Mouse (Mus musculus): ENCODE measurements around the gene Tpcn2. TPM values are rescaled to one million over a fixed set of nuclear protein-coding genes. Genes with fewer than 3 reads are reported as not detected.

The Tpcn2 gene
- polyA plus RNA-seq, 2 experiments, result 0.39 to 3.3 TPM

- no peaks in the 10 kb centered on the region for H3K36me3 ChIP-seq (replicated peaks; ENCODE audit: control insufficient read depth, insufficient read depth, low read depth)
- H3K27me3 ChIP-seq (ENCODE audit: control insufficient read depth, insufficient read depth, low read length), result no peaks in the 10 kb centered on the region
- H3K4me1 ChIP-seq (replicated peaks; ENCODE audit: control insufficient read depth in 2 of 2, insufficient read depth in 2 of 2, low read length in 1 of 2), result no peaks in the 10 kb centered on the region
- WGBS (ENCODE audit: insufficient replicate concordance), result 28% methylated on average over 2 of the region's 2 CpGs
- H3K27ac ChIP-seq, result no peak overlapping the region
- DNase-seq (ENCODE audit: low read depth in 3 of 3, low spot score in 3 of 3), result no peak
- H3K4me2 ChIP-seq (ENCODE audit: low read depth), result no peak overlapping the region
- H3K4me3 ChIP-seq (ENCODE audit: insufficient read depth in 1 of 2, low read depth in 2 of 2, low read length in 2 of 2), result no peak overlapping the region
- TF ChIP-seq CTCF (IDR thresholded peaks at IDR 0.05; ENCODE audit: low read depth), result peak; percentile 60
- no peak for TF ChIP-seq EP300 (IDR thresholded peaks at IDR 0.05; ENCODE audit: low read depth)
- H3K9me3 ChIP-seq (ENCODE audit: control insufficient read depth, low read length), result no peaks in the 10 kb centered on the region
- no peak overlapping the region for H3K9ac ChIP-seq (replicated peaks)
- ATAC-seq (ENCODE audit: insufficient read depth), result peak; percentile 18; the same call in 1 of the 2 replicates
Measured at GRCm38 (mm10) chr7:145221841-145222689, 61.7 kb downstream of the Tpcn2 start.

DNA sequence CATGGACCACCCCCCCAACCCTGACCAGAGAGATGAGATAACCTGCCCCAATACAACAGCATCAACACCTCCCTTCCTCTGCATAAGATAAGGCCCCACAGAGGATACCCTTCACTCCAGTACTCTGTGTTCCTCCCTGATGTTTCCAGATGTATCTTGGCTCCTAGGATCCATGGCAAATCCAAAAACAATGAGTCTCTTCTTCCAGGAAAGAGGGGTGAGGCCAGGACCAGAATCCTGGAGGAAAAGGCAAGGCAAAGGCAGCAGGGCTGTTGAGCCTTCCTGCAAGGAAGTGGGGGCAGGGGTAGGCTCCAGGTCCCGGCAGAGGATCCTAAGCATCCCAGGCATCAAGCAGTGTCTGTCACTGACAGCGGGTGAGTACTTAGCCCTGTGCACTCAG, 62.5 kb downstream of the Tpcn2 start:
- 60% methylated on average over 2 of the region's 2 CpGs for WGBS (ENCODE audit: insufficient replicate concordance)
- Histone ChIP-seq H3K4me1 (replicated peaks; ENCODE audit: control insufficient read depth in 2 of 2, insufficient read depth in 2 of 2, low read length in 1 of 2) (no peaks in the 10 kb centered on the region), H3K27ac (no peak overlapping the region), H3K4me3 (ENCODE audit: insufficient read depth in 1 of 2, low read depth in 2 of 2, low read length in 2 of 2) (no peak overlapping the region), H3K9me3 (ENCODE audit: control insufficient read depth, low read length) (no peaks in the 10 kb centered on the region), H3K9ac (replicated peaks) (no peak overlapping the region), H3K36me3 (replicated peaks; ENCODE audit: control insufficient read depth, insufficient read depth, low read depth) (no peaks in the 10 kb centered on the region), H3K27me3 (ENCODE audit: control insufficient read depth, insufficient read depth, low read length) (no peaks in the 10 kb centered on the region), H3K4me2 (ENCODE audit: low read depth) (no peak overlapping the region)
- TF ChIP-seq CTCF (IDR thresholded peaks at IDR 0.05; ENCODE audit: low read depth) (no peak), EP300 (IDR thresholded peaks at IDR 0.05; ENCODE audit: low read depth) (no peak)
- DNase-seq (ENCODE audit: low read depth in 3 of 3, low spot score in 3 of 3), result no peak
- no peak for ATAC-seq (ENCODE audit: insufficient read depth)

- H3K36me3 ChIP-seq (replicated peaks; ENCODE audit: control insufficient read depth, insufficient read depth, low read depth), result no peaks in the 10 kb centered on the region
- H3K27ac ChIP-seq, result no peak overlapping the region
- H3K9ac ChIP-seq (replicated peaks), result no peak overlapping the region
- no peaks in the 10 kb centered on the region for H3K9me3 ChIP-seq (ENCODE audit: control insufficient read depth, low read length)
- ATAC-seq (ENCODE audit: insufficient read depth), result no peak
- H3K27me3 ChIP-seq (ENCODE audit: control insufficient read depth, insufficient read depth, low read length), result no peaks in the 10 kb centered on the region
- H3K4me2 ChIP-seq (ENCODE audit: low read depth), result no peak overlapping the region
- H3K4me1 ChIP-seq (replicated peaks; ENCODE audit: control insufficient read depth in 2 of 2, insufficient read depth in 2 of 2, low read length in 1 of 2), result no peaks in the 10 kb centered on the region
- 55% methylated on average over 9 of the region's 9 CpGs for WGBS (ENCODE audit: insufficient replicate concordance)
- no peak overlapping the region for H3K4me3 ChIP-seq (ENCODE audit: insufficient read depth in 1 of 2, low read depth in 2 of 2, low read length in 2 of 2)
- TF ChIP-seq EP300 (IDR thresholded peaks at IDR 0.05; ENCODE audit: low read depth) (no peak), CTCF (IDR thresholded peaks at IDR 0.05; ENCODE audit: low read depth) (no peak)
- no peak for DNase-seq (ENCODE audit: low read depth in 3 of 3, low spot score in 3 of 3)
Measured at GRCm38 (mm10) chr7:145219420-145219831, 64.4 kb downstream of the Tpcn2 start.

- Histone ChIP-seq H3K27ac (no peak overlapping the region), H3K9me3 (ENCODE audit: control insufficient read depth, low read length) (no peaks in the 10 kb centered on the region), H3K4me1 (replicated peaks; ENCODE audit: control insufficient read depth in 2 of 2, insufficient read depth in 2 of 2, low read length in 1 of 2) (no peaks in the 10 kb centered on the region), H3K4me3 (ENCODE audit: insufficient read depth in 1 of 2, low read depth in 2 of 2, low read length in 2 of 2) (no peak overlapping the region), H3K36me3 (replicated peaks; ENCODE audit: control insufficient read depth, insufficient read depth, low read depth) (no peaks in the 10 kb centered on the region), H3K9ac (replicated peaks) (no peak overlapping the region), H3K27me3 (ENCODE audit: control insufficient read depth, insufficient read depth, low read length) (no peaks in the 10 kb centered on the region), H3K4me2 (ENCODE audit: low read depth) (no peak overlapping the region)
- DNase-seq (ENCODE audit: low read depth in 3 of 3, low spot score in 3 of 3), result no peak
- TF ChIP-seq EP300 (IDR thresholded peaks at IDR 0.05; ENCODE audit: low read depth), result no peak
- TF ChIP-seq CTCF (IDR thresholded peaks at IDR 0.05; ENCODE audit: low read depth), result no peak
- no peak for ATAC-seq (ENCODE audit: insufficient read depth)
- 30% methylated on average over 1 of the region's 1 CpGs for WGBS (ENCODE audit: insufficient replicate concordance)
Measured at GRCm38 (mm10) chr7:145216591-145216990, 67.2 kb downstream of the Tpcn2 start.

DNA sequence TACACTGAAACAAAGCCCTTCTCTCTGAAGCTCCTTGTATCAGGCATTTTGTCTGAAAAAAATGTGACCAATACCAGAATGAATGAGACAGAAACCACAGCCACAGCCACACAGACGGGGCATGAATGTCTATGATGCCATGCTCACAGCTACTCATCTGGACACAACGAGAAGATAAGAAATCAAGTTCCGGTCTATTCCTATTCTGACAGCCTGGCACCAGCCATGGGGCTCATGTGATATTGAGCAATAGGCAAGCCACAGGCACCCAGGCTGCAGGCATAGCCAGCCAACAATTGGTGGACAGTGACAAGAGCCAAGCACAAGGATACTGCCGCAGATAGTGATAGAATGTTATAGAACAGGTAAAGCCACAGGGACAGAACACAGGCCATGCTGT, 68.3 kb downstream of the Tpcn2 start:
- ATAC-seq (ENCODE audit: insufficient read depth) (no peak), DNase-seq (ENCODE audit: low read depth in 3 of 3, low spot score in 3 of 3) (no peak)
- no peak overlapping the region for H3K4me2 ChIP-seq (ENCODE audit: low read depth)
- H3K4me1 ChIP-seq (replicated peaks; ENCODE audit: control insufficient read depth in 2 of 2, insufficient read depth in 2 of 2, low read length in 1 of 2), result no peaks in the 10 kb centered on the region
- no peaks in the 10 kb centered on the region for H3K27me3 ChIP-seq (ENCODE audit: control insufficient read depth, insufficient read depth, low read length)
- H3K9ac ChIP-seq (replicated peaks), result no peak overlapping the region
- H3K27ac ChIP-seq, result no peak overlapping the region
- H3K36me3 ChIP-seq (replicated peaks; ENCODE audit: control insufficient read depth, insufficient read depth, low read depth), result no peaks in the 10 kb centered on the region
- no peak overlapping the region for H3K4me3 ChIP-seq (ENCODE audit: insufficient read depth in 1 of 2, low read depth in 2 of 2, low read length in 2 of 2)
- WGBS (ENCODE audit: insufficient replicate concordance), result 41% methylated on average over 4 of the region's 4 CpGs
- no peaks in the 10 kb centered on the region for H3K9me3 ChIP-seq (ENCODE audit: control insufficient read depth, low read length)
- no peak for TF ChIP-seq CTCF (IDR thresholded peaks at IDR 0.05; ENCODE audit: low read depth)
- no peak for TF ChIP-seq EP300 (IDR thresholded peaks at IDR 0.05; ENCODE audit: low read depth)
